Mouse (Mus musculus) MEL (cell line): ENCODE measurements around the gene Dnajc28. TPM values are rescaled to one million over a fixed set of nuclear protein-coding genes. Genes with fewer than 3 reads are reported as not detected.

Experiments used
- DNase-seq: peaks from one replicate; pipeline ENCODE4 v3.0.0; 2011; ENCODE audit warnings: low read depth, low spot score
- H3K27ac ChIP-seq: 2 replicates; pipeline ENCODE4 v1.5.1; 2012; ENCODE audit warnings: low read depth, mild to moderate bottlenecking, control low read depth, low read length, moderate library complexity; ENCODE audit not compliant: control insufficient read depth
- H3K27me3 ChIP-seq, 2 experiments: fragments of 150-350 bp in 1 of 2; sonication (generic) in 1 of 2; 2 replicates each; pipeline ENCODE4 v1.6.1; 2012; ENCODE audit warnings: low read length in 2 of 2, mild to moderate bottlenecking in 2 of 2, improper control_type of control experiment in 1 of 2, moderate library complexity in 1 of 2; ENCODE audit not compliant: insufficient read depth in 2 of 2, control insufficient read depth in 1 of 2
- H3K36me3 ChIP-seq, 2 experiments: 2 replicates each; pipeline ENCODE4 v1.6.1; 2012 to 2014; ENCODE audit warnings: low read length in 2 of 2, improper control_type of control experiment in 1 of 2, inconsistent platforms in 1 of 2, mild to moderate bottlenecking in 1 of 2; ENCODE audit not compliant: insufficient read depth in 2 of 2, control insufficient read depth in 1 of 2
- H3K4me1 ChIP-seq, 2 experiments: fragments of 150-350 bp in 1 of 2; sonication (generic) in 1 of 2; 2 replicates each; pipeline ENCODE4 v1.6.1; 2012; ENCODE audit warnings: low read length in 2 of 2, improper control_type of control experiment in 1 of 2, mild to moderate bottlenecking in 1 of 2; ENCODE audit not compliant: insufficient read depth in 2 of 2, control insufficient read depth in 1 of 2
- H3K4me3 ChIP-seq, 2 experiments: fragments of 150-350 bp in 1 of 2; sonication (generic) in 1 of 2; 2 replicates each; pipeline ENCODE4 v1.5.1; 2012; ENCODE audit warnings: low read depth in 2 of 2, low read length in 2 of 2, mild to moderate bottlenecking in 2 of 2, moderate library complexity in 2 of 2, control low read depth in 1 of 2, improper control_type of control experiment in 1 of 2; ENCODE audit not compliant: control insufficient read depth in 1 of 2, insufficient read depth in 1 of 2
- H3K79me2 ChIP-seq: 2 replicates; pipeline ENCODE4 v1.6.1; 2012; ENCODE audit warnings: mild to moderate bottlenecking, low read length, moderate library complexity; ENCODE audit not compliant: control insufficient read depth, poor library complexity, insufficient read depth
- H3K9ac ChIP-seq: 2 replicates; pipeline ENCODE4 v1.6.1; 2012; ENCODE audit warnings: low read depth, mild to moderate bottlenecking, control low read depth, low read length, moderate library complexity; ENCODE audit not compliant: control insufficient read depth, poor library complexity, severe bottlenecking
- H3K9me3 ChIP-seq: fragments of 150-350 bp; sonication (generic); replicated peaks from 2 replicates; pipeline ENCODE4 v1.6.1; 2012; ENCODE audit warnings: mild to moderate bottlenecking, low read length, improper control_type of control experiment, moderate library complexity; ENCODE audit not compliant: insufficient read depth
- CHD2 ChIP-seq: IDR thresholded peaks from 2 replicates; pipeline ENCODE4 v1.6.1; 2011; ENCODE audit warnings: low read length, improper control_type of control experiment
- CTCF ChIP-seq, 3 experiments: IDR thresholded peaks in 2 of 3; conservative IDR thresholded peaks in 1 of 3; 2 replicates each; pipeline ENCODE4 v1.5.1; 2011 to 2012; ENCODE audit warnings: low read length in 3 of 3, low read depth in 2 of 3, mild to moderate bottlenecking in 2 of 3, improper control_type of control experiment in 1 of 3, inconsistent platforms in 1 of 3, mixed read lengths in 1 of 3, moderate library complexity in 1 of 3; ENCODE audit not compliant: control insufficient read depth in 1 of 3, insufficient read depth in 1 of 3, poor library complexity in 1 of 3, severe bottlenecking in 1 of 3
- E2F4 ChIP-seq: IDR thresholded peaks from 2 replicates; pipeline ENCODE4 v1.6.1; 2011; ENCODE audit warnings: low read depth, low read length, improper control_type of control experiment, borderline replicate concordance
- ELF1 ChIP-seq: IDR thresholded peaks from 2 replicates; pipeline ENCODE4 v1.6.1; 2014; ENCODE audit warnings: low read depth, mild to moderate bottlenecking, inconsistent platforms, low read length, improper control_type of control experiment, moderate library complexity
- ETS1 ChIP-seq: IDR thresholded peaks from 2 replicates; pipeline ENCODE4 v1.6.1; 2012; ENCODE audit warnings: low read depth, mild to moderate bottlenecking, inconsistent platforms, low read length, improper control_type of control experiment, moderate library complexity
- GABPA ChIP-seq: IDR thresholded peaks from 2 replicates; pipeline ENCODE4 v1.6.1; 2012; ENCODE audit warnings: low read depth, mild to moderate bottlenecking, inconsistent platforms, low read length, improper control_type of control experiment, moderate library complexity
- GATA1 ChIP-seq: IDR thresholded peaks from 2 replicates; pipeline ENCODE4 v1.6.1; 2011; ENCODE audit warnings: low read depth, low read length, improper control_type of control experiment
- HCFC1 ChIP-seq: IDR thresholded peaks from 2 replicates; pipeline ENCODE4 v1.6.1; 2012; ENCODE audit warnings: low read depth, mild to moderate bottlenecking, inconsistent platforms, low read length, improper control_type of control experiment, moderate library complexity
- JUND ChIP-seq: IDR thresholded peaks from 2 replicates; pipeline ENCODE4 v1.6.1; 2011; ENCODE audit warnings: low read depth, mild to moderate bottlenecking, improper control_type of control experiment, low read length
- KAT2A ChIP-seq: conservative IDR thresholded peaks from 2 replicates; pipeline ENCODE4 v1.6.1; 2012; ENCODE audit warnings: low read depth, low read length, improper control_type of control experiment, inconsistent platforms
- MAFK ChIP-seq: IDR thresholded peaks from 2 replicates; pipeline ENCODE4 v1.6.1; 2011; ENCODE audit warnings: low read depth, mild to moderate bottlenecking, low read length, improper control_type of control experiment, borderline replicate concordance
- MAZ ChIP-seq: IDR thresholded peaks from 2 replicates; pipeline ENCODE4 v1.6.1; 2012; ENCODE audit warnings: low read depth, mild to moderate bottlenecking, inconsistent platforms, low read length, improper control_type of control experiment
- MEF2A ChIP-seq: IDR thresholded peaks from 2 replicates; pipeline ENCODE4 v1.6.1; 2014; ENCODE audit warnings: low read depth, mild to moderate bottlenecking, inconsistent platforms, low read length, improper control_type of control experiment; ENCODE audit not compliant: poor library complexity, insufficient replicate concordance, severe bottlenecking; ENCODE audit errors: extremely low read depth
- MYC ChIP-seq: IDR thresholded peaks from 2 replicates; pipeline ENCODE4 v1.6.1; 2011; ENCODE audit warnings: low read depth, mild to moderate bottlenecking, low read length, improper control_type of control experiment, moderate library complexity
- NELFE ChIP-seq: IDR thresholded peaks from 2 replicates; pipeline ENCODE4 v1.6.1; 2011; ENCODE audit warnings: low read depth, low read length, improper control_type of control experiment
- POLR2A ChIP-seq, 2 experiments: IDR thresholded peaks; 2 replicates each; pipeline ENCODE4 v1.6.1; 2011 to 2012; ENCODE audit warnings: low read length in 2 of 2, mild to moderate bottlenecking in 2 of 2, control low read depth in 1 of 2, improper control_type of control experiment in 1 of 2, low read depth in 1 of 2, moderate library complexity in 1 of 2; ENCODE audit not compliant: control insufficient read depth in 1 of 2, insufficient read depth in 1 of 2, poor library complexity in 1 of 2
- RAD21 ChIP-seq: IDR thresholded peaks from 2 replicates; pipeline ENCODE4 v1.6.1; 2011; ENCODE audit warnings: mild to moderate bottlenecking, low read depth, low read length, improper control_type of control experiment
- RCOR1 ChIP-seq: IDR thresholded peaks from 2 replicates; pipeline ENCODE4 v1.6.1; 2012; ENCODE audit warnings: low read depth, mild to moderate bottlenecking, inconsistent platforms, low read length, improper control_type of control experiment
- SIN3A ChIP-seq: IDR thresholded peaks from 2 replicates; pipeline ENCODE4 v1.6.1; 2012; ENCODE audit warnings: low read length, improper control_type of control experiment, inconsistent platforms
- SMC3 ChIP-seq: IDR thresholded peaks from 2 replicates; pipeline ENCODE4 v1.6.1; 2011; ENCODE audit warnings: low read depth, low read length, improper control_type of control experiment
- TAL1 ChIP-seq: IDR thresholded peaks from 2 replicates; pipeline ENCODE4 v1.6.1; 2012; ENCODE audit warnings: mild to moderate bottlenecking, inconsistent platforms, low read length, moderate library complexity, mixed read lengths
- TBP ChIP-seq: IDR thresholded peaks from 2 replicates; pipeline ENCODE4 v1.8.0; 2011; ENCODE audit warnings: low read depth, low read length, improper control_type of control experiment
- USF1 ChIP-seq: IDR thresholded peaks from 2 replicates; pipeline ENCODE4 v1.6.1; 2014; ENCODE audit warnings: low read depth, mild to moderate bottlenecking, inconsistent platforms, low read length, improper control_type of control experiment, moderate library complexity
- USF2 ChIP-seq, 2 experiments: IDR thresholded peaks; 2 replicates each; pipeline ENCODE4 v1.6.1; 2011 to 2012; ENCODE audit warnings: improper control_type of control experiment in 2 of 2, low read length in 2 of 2, borderline replicate concordance in 1 of 2, inconsistent platforms in 1 of 2, low read depth in 1 of 2, mild to moderate bottlenecking in 1 of 2; ENCODE audit not compliant: insufficient read depth in 1 of 2
- ZC3H11A ChIP-seq: IDR thresholded peaks from 2 replicates; pipeline ENCODE4 v1.6.1; 2012; ENCODE audit warnings: low read depth, mild to moderate bottlenecking, inconsistent platforms, low read length, improper control_type of control experiment
- ZKSCAN1 ChIP-seq: IDR thresholded peaks from 2 replicates; pipeline ENCODE4 v1.6.1; 2012; ENCODE audit warnings: low read depth, mild to moderate bottlenecking, inconsistent platforms, low read length, improper control_type of control experiment, moderate library complexity
- ZNF384 ChIP-seq: IDR thresholded peaks from 2 replicates; pipeline ENCODE4 v1.6.1; 2012; ENCODE audit warnings: low read depth, mild to moderate bottlenecking, inconsistent platforms, low read length, improper control_type of control experiment
- polyA plus RNA-seq, 2 experiments: library from polyadenylated mRNA; stranded (reverse) in 1 of 2; unstranded in 1 of 2; fragments of >175 nt in 1 of 2; fragments of >200 nt in 1 of 2; gene quantifications; 2 replicates each; pipeline versions ENCODE4 v1.2.1 to v1.2.4; 2012; ENCODE audit warnings: low replicate concordance in 2 of 2, low read depth in 1 of 2; ENCODE audit not compliant: insufficient read length in 2 of 2, insufficient read depth in 1 of 2, missing spikeins in 1 of 2
- total RNA-seq: library from RNA; depleted of rRNA; stranded (reverse); fragments of 300-350 nt; gene quantifications from 2 replicates; pipeline ENCODE4 v1.2.3, GENCODE M21; 2012

Gene Dnajc28
- total and polyA plus RNA-seq, 3 experiments = 1.2 to 1.9 TPM; not detected in 1

DNA sequence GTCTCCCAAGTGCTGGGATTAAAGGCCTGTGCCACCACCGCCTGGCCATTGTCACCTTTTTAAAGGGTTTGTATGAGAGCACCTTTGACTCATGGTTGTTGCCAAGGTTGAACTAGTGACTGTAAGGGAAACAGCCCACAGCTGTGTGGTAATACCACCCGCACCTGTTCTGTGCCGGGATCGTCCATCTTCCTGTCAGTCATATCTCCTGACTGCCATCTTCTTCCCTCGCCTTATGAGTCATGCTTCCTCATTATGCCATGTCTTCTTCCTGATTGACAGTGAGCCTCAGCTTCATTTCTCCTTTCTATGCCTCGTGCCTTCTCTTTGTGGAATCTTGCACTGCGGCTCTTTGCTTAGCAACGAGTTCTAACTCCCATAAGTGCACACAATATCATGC is 11.9 kb downstream of the Dnajc28 start (continued):
- TF ChIP-seq MYC (no peak), ETS1 (peak; percentile 69), CHD2 (no peak), GABPA (no peak), JUND (0 out of 2 replicates have a peak, but pooled peaks have one; percentile 73), RCOR1 (no peak), SMC3 (no peak), TAL1 (peak; percentile 56), MAFK (no peak), MEF2A (no peak), RAD21 (no peak), SIN3A (no peak), ZKSCAN1 (no peak), NELFE (no peak), MAZ (no peak), CTCF (IDR thresholded peaks at IDR 0.05 in 2 of 3, conservative IDR thresholded peaks at IDR 0.05 in 1 of 3; ENCODE audit: control insufficient read depth in 1 of 3, insufficient read depth in 1 of 3, low read depth in 2 of 3, low read length in 3 of 3, poor library complexity in 1 of 3, severe bottlenecking in 1 of 3) (no peak), TBP (no peak), ZC3H11A (no peak), KAT2A (no peak), ZNF384 (no peak)

DNA sequence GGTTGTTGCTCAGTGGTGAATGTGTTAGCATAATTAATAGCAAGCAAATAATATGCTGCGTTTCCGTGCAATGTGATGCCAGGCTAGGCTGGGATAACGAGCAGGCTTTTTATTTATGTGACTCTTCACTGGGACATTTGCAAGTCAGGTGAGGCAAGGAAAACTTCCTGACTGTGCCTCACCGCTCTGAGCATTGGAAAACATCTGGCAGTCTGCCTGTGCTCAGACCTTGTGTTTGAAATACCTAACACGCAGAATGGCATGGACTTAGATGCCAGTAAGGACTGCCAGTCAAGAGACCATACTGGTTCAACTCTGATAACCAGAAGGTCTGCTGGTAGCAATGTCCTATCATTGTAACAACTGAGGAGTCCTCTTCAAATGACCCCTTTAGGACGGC is 13.7 kb downstream of the Dnajc28 start:
- no peaks in the 10 kb centered on the region for H3K79me2 ChIP-seq
- H3K9me3 ChIP-seq = no peaks in the 10 kb centered on the region
- H3K36me3 ChIP-seq = peaks cover 0 to 3% of the 10 kb centered on the region in 2 experiments; a peak in 2 of 4 replicates
- no peaks in the 10 kb centered on the region for H3K27me3 ChIP-seq
- H3K27ac ChIP-seq = no peak overlapping the region
- no peak overlapping the region for H3K4me3 ChIP-seq
- H3K9ac ChIP-seq = no peak overlapping the region
- DNase-seq = no peak
- TF ChIP-seq GABPA (no peak), ELF1 (no peak), ZNF384 (no peak), KAT2A (no peak), POLR2A (IDR thresholded peaks at IDR 0.05; ENCODE audit: control insufficient read depth in 1 of 2, insufficient read depth in 1 of 2, low read depth in 1 of 2, low read length in 2 of 2, poor library complexity in 1 of 2) (no peak), E2F4 (no peak), USF2 (IDR thresholded peaks at IDR 0.05; ENCODE audit: borderline replicate concordance in 1 of 2, insufficient read depth in 1 of 2, low read depth in 1 of 2, low read length in 2 of 2) (no peak), GATA1 (no peak), SIN3A (no peak), HCFC1 (no peak), USF1 (no peak), NELFE (no peak), TAL1 (no peak)
- H3K4me1 ChIP-seq = peaks cover 0 to 4% of the 10 kb centered on the region in 2 experiments; a peak in 2 of 4 replicates
